Mouse (Mus musculus) c-Kit-positive CD71-positive TER-119-negative erythroid progenitor cells, embryonic 14.5 days (primary cell): ENCODE measurements around the gene Ecsit.
"Not testable (repeated sequence)": the region's sequence is repeated elsewhere in the genome, so short reads cannot be mapped to it uniquely, and the experiment has no call there.

Source experiments
- DNase-seq: peaks from one replicate; pipeline ENCODE4 v3.0.0-alpha.2; 2013; ENCODE audit warnings: low read depth

Ecsit gene

DNA sequence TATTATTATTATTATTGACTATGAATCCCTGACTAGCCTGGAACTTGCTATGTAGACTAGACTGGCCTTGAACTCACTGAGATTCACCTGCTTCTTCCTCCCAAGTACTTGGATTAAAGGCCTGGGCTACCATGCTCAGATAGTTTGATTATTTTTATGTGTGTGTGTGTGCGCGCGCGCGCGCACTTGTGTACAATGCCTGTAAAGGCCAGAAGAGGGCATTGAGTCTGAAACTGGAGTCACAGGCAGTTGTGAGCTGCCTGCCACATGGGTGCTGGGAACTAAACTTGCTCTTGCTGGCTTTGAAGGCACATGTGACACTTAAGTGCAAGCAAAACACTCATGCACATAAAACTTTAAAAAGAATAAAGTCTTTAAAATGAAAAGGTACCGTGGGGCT lies 4.0 kb upstream of the Ecsit start:
- no peak for DNase-seq

DNA sequence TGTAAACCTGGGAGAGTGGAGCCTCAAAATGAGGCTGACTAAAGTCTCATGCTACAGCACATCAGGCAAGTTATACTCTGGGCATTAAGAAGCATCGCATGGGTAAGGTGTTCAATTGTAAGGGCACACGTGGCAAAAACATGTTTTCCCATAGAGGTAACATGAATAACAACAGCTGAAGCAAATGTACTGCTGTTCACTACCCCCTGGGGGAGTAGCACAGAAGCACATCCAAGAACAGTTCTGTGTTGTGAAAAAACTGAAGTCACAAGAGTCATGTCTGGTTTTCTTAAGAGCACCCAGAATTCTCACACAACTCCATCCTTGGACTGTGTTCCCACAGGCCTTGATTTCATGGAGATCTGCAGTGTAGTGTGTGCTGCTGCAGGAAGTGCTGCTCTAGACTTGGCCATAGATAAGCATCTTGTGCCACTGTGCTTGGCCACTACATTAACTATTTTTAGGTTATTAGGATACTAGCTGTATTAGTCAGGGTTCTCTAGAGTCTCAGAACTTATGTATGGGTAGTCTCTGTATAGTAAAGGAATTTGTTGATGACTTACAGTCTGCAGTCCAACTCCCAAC lies 1.9 kb upstream of the Ecsit start:
- no peak for DNase-seq

DNA sequence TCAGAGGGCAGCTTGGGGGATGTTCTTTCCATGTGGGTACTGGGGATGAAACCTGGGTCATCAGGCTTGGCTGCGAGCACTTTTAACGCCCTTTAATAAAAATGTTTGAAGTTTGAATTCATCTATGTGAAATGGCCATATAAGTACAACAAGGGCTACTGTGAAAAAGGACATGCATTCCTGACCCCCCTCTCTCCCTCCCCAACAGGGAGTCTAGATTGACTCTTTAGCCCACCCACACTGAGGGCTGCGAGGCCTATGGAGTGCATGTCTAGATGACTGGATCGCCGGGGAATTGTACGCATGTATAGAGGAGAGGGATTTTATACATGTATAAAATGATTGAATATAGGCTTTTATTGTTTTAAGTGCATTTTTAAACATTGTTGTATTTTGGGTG lies 774 bp upstream of the Ecsit start:
- DNase-seq: no peak

DNA sequence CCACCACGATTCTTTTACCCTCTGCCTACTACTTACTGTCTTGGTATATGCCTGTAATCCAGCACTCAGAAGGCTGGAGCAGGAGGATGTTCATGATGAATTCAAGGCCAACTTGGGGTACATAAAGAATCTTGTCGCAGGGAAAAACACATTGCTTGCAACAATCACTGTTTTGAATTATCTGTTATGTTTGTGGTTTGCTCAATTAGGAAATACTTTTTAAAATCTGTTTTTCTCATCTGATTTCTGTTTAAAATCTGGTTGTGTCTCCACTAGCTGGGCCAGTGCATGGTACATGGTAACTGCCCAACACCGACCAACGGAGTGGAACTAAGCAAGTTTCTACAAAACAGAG lies 594 bp downstream of the Ecsit start:
- DNase-seq: no peak

DNA sequence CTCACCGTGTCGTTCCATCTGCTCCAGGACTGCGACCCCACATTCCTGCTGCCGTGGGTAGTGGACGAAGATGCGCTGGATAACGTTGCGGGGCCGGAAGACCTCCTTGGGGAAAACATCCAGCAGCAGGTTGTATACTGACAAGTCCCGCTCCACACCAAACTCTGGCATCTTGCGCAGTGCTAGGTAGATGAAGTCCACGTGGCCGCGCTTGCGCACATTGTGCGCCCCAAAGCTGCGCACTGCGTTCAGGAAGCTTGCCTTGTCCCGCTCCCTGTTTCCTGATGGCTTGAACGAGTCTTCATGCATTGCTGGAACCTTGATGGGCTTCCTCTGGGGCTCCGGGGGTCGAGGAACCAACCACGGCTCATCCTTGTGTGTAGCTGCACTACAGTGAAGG lies 9.0 kb downstream of the Ecsit start:
- DNase-seq: no peak

DNA sequence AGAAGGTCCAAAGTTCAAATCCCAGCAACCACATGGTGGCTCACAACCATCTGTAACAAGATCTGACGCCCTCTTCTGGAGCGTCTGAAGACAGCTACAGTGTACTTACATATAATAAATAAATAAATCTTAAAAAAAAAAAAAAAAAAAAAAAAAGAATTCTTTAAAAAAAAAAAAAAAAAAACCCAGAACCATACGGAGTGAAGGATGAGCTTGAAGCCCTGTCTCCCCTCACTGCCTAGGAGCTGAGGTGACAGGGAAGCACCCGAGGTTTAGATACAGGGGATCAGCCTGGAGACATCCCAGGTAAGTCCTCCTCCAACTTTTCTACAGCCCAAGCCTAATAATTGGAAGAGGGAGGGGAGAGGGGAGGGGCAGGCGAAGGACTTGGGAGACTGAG lies 9.5 kb downstream of the Ecsit start:
- not testable (repeated sequence) for DNase-seq

DNA sequence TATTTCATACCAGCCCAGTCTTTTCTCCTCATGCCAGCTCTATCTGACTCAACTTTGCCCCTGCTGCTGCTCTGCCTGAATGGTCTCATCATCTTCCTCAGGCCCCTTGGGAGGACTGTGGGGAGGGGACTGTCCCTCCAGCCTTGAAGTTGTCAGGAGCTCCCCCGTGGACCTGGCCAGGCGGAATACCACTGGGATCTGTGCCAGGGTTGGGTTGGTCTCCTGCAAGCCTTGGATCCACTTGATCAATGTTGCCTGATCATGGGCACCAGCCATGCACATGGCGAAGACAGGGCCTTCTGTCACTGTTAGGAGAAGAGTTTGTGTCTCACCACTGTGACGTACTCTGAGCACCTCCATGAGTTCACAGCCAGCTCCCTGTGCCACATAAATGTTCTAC lies 13.0 kb downstream of the Ecsit start:
- DNase-seq: no peak

DNA sequence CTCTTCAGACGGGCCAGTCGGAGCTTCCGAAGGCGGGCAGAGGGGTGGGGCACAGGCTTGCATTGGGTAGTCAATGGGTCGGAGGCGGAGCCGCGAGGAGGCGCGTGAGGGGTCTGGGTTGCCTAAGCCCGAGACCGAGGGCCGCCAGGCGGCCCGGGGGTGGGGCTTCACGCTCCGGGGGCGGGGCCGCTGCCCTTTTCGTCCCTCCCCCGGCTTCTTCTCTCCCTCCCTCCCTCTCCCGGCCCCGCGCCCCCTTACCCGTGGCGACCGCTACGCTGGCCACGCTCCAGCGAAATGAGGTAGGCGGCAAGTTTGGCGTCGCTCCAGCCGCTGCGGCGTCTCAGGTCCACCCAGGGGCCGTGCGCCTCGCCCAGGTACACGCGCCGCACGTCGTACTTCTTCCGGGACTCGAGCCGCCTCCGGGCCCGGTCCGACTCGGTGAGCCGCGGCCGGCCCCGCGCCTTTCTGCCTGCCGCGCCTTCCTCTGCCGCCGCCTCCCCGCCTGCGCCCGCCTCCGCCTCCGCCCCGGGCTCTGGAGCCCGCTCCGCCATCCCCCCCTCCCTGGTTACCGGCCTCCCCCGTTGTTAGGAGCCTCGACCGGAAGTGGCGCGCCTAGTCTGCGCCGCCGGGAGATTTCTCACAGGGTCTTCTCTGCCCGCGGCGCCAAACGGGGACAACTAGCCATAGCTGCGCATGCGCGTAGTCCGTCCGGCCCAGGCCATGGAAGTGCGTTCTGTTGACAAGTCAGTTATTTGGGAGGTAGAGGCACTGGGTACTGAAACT lies 14.3 kb downstream of the Ecsit start, which contains the start of the genes Gm49318 and Zfp653:
Gene Gm49318 (minus strand): TSS at position 469 of the 783 bp plus-strand sequence.
Gene Zfp653 (minus strand): TSS at position 586 of the 783 bp plus-strand sequence.
- peak; percentile 95 for DNase-seq

DNA sequence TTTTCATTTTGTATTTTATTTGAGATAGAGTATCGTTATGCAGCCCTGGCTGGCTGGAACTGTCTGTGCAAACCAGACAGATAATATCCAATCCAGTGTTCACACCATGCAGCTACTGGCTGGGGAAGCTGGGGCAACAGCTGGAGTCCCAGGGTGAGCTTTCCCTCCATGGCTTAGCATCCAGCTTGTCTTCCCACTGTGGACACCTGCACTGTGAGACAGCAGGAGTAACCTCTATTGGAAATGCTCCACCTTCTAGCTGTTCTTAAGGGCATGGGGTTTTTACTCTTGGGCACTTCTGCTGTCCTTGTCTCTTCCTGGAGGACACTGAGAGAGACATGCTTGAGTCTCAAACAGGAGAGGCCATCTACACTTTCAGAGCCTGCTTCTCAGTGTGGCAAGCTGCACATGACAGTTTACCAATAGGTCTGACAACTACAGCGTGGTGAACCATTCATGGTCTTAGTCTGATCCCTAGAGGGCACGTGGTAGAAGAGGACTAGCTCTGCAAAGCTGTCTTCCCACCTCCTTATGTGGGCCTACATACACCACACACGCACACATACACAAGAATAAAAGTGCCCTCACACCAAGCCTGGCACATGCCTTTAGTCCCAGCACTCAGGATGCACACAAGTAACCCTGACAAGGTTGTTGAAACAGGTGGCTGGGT lies 15.2 kb downstream of the Ecsit start:
- DNase-seq: no peak

DNA sequence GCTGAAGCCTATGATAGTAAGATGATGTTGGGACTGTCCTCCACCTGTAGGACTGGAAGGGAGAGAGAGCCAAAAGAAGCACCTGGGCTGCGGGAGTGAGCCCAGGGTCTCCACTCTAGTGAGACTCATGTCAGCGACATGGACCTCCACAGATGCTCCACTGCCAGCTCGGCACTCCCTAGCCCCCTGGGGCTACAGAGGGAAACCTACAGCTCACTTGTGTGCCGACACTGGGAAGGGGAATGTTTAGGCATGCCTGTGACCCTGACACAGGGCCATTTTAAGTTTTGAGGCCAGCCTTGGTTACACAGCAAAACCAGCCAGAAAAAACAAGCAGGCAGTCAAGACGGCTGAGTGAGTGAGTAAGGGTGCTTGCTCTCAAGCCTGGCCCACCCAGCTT lies 18.0 kb downstream of the Ecsit start:
- no peak for DNase-seq

DNA sequence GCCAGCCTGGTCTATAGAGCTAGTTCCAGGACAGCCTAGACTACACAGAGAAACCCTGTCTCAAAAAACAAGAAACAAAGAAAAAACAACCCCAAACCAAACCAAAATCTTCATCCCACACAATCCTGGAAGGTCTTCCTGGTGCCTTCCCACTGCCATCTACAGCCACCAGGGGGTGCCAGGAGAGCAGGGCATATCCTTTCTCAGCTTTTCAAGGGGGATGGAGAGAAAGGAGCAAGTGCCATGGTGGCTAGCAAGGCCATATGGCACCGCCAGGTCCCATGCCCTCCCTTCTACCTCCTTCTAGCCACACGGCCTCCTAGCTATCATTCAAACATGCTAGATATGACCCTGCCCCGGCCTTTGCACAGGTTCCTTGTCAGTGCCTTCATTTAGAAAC lies 18.8 kb downstream of the Ecsit start:
- peak; percentile 46 for DNase-seq

DNA sequence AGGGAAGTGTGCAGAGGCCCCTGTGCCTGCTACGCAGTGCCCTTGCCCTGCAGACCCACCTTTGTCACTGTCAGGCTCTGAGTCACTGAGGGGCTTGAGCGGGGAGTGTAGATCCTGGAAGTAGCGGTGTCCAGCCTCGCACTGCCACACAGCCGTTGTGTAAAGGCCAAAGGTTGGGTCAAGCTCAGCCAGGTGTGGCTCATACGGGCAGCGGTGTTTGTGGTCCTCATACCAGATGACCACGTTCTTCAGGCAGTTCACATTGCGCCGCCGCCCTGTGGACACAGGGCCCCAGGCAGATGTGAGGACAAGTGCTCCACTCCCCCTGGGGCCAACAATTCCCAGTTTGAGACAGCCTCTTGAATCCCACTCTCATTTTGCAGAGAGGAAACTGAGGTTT lies 19.6 kb downstream of the Ecsit start:
- no peak for DNase-seq

DNA sequence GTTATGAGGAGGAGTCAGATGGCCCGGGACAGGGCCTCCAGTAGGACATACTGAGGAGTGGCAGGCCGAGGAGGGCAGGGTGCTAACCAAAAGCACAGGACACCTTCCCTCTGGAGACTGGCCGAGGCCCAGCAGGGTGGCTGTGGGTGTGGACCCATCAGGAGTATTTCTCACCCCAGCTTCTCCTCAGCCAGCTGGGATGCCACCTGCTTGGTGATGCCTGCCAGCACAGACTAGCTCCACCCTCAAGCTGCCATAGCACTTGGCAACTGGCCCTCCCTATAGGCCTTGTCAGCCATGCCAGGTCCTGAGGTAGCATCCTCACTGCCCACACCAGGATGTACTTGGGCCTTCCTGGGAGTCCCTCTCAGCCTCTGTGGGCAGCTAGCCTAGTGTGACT lies 20.9 kb downstream of the Ecsit start:
- no peak for DNase-seq

DNA sequence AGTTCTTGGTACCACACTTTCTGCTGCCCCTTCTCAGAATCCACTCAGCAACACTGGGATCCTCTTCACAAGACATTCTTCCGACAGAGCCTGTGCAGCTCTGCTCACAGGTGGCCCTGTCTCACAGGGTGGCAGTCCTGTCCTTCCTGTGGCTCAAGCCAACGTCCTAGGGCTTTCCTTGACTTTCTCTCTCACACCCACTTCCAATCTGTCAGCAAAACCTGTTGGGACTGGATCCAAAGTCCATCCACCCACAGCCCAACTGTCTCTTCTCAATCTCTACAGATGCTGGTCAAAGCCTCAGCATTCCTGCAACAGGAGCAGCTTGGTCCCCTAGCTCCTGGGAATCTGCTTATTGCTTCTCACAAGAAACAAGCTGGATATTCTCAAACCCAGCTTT lies 23.9 kb downstream of the Ecsit start:
- DNase-seq: no peak

DNA sequence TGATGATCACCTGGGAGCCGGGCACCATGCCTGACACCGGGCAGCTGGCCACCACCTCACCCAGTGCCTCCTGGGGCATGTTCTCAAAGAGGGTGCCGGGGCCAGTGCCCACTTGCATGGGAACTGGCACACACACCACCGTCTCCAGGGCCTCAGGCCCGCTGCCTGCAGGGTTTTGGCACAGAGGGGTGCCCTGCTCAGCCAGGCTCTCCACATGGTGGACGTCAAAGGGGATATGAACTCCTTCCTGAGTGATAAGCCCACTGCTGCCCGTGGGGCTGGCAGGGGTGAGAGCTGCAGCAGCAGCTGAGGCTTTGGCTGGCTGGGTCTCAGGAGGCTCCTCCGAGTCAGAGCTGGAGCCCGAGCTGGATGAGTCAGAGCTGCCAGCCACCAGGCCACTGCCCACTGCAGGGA lies 27.2 kb downstream of the Ecsit start:
- no peak for DNase-seq

DNA sequence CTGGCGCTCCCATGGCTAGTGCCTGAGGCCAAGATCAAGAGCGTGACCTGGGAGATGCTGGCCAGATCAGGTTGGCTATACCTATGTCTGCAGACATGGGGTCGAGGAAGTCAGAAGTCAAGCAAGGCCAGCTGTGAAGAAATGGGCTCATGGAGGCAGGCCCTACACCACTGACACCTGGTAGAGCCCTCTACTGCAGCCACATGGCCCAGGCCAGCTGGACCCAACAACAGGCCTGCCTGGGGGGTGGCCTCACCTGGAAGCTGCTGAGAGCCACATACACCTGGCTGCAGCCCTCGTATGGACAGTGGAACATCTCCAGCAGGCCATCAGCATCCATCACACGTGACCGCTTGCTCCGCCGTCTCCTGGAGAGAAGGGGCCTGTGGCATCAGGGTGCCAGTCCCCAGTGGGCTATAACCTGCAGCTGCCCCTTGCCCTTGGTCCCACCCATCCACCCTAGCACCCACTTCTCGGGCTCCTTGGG lies 28.2 kb downstream of the Ecsit start:
- DNase-seq: no peak

DNA sequence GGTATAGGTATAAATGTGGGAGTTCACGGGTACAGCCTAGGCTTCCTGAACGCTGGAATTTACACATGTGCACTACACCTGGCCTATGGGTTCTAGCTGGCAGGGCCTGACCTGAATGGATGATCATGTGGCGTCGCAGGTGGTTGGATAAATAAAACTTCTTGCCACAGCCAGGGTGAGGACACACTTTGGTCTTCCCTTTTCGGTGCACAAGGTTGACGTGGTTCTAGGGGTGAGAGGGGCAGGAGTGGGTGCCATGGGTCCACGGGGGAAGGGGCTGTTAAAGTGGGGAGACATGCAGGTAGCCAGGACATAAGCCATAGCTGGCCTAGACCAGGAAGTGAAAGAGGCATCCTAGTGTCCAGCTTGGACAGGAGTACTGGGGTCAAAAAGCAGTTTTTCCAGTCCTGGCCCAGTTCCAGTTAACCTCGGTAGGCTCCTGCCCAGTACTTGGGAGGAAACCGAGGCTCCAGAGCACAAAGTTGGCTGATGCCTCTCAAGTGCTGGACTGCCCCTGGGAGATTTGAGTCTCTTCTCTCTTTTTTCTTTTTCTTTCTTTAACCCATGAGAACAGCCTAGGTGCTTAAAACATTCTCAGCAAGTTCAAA lies 28.8 kb downstream of the Ecsit start:
- DNase-seq: no peak

DNA sequence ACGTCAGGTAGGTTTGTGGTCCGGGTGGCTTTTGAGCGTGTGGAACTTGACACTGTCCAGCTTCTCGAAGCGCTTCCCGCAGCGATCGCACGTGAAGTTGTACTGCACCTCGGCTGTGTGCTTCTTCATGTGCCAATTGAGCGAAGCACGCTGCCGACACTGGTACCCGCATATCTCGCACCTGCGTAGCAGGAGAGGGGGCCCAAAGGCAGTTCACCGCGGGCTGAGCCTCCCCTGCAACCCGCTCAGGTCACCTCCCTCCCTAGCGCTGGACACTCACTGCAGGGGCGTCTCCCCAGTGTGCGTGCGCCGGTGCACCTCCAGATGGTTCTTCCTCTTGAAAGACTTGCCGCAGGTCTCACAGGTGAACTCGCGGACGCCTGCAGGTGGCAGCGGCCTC lies 29.5 kb downstream of the Ecsit start:
- no peak for DNase-seq

DNA sequence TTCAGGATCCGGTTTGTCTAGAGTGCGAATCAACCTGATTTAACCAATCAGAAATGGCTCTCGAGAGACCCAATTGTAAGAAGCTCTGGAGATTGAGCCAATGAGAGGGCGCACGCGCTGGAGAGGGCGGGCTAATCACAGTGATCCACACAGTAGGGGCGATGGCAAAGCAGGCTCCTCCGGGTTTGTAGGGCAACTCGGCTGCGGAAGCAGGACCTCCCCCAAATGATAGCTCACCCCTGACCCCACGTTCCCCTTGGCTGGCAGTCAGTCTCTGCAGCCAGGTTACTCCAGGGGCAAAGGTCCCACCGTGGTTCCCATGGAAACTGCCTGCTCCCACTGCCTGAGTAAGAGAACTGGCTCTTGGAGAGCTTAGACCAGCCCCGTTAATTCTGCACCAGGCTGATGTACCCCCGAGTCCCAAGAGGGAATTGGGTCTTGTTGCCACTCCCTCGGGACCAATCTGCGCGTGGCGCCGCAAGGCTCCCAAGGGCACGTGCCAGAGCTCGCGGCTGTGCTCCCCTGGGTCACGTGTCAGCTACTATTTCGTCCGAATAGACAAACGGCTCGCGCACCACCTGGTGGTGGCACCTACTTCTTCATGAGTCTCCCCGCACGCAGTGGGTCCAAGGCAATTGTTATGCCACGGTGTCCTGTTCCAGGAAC lies 30.7 kb downstream of the Ecsit start:
- DNase-seq: peak; percentile 67

DNA sequence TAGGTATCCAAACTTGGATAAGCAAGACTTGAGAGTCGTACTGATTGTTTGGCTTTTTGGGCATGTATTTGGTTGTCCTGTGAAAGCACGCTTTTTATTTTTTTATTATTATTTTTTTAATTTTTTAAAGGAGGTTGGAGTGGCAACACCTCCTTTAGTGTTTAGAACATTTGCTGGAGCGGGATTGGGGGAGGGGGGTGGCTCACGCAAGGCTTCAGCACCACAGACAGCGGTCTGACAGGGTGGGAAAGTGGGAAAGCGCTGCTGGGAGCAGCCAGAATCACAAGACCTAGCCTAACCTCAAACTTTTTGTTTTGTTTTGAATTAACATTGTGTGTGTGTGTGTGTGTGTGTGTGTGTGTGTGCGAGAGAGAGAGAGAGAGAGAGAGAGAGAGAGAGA lies 31.6 kb downstream of the Ecsit start:
- no peak for DNase-seq

DNA sequence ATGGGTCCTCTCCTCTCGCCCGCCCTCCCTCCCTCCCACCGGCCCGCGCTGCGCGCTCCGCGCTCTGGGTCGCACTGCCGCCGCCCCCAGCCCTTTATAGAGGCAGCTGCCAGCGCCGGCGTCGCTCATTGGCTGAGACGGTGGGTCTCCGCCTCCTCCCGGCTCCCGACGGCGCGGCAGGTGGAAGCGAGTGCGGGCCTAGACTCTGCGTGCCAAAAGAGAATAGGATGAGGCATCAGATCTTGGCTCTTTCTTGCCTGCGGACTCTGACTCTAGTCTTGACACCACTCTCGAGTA lies 33.3 kb downstream of the Ecsit start, which contains the start of gene Elavl3:
Gene Elavl3 (minus strand): TSS at position 66 of the 297 bp plus-strand sequence.
- no peak for DNase-seq
